Mouse (Mus musculus): ENCODE results near the gene Usp31.

DNA sequence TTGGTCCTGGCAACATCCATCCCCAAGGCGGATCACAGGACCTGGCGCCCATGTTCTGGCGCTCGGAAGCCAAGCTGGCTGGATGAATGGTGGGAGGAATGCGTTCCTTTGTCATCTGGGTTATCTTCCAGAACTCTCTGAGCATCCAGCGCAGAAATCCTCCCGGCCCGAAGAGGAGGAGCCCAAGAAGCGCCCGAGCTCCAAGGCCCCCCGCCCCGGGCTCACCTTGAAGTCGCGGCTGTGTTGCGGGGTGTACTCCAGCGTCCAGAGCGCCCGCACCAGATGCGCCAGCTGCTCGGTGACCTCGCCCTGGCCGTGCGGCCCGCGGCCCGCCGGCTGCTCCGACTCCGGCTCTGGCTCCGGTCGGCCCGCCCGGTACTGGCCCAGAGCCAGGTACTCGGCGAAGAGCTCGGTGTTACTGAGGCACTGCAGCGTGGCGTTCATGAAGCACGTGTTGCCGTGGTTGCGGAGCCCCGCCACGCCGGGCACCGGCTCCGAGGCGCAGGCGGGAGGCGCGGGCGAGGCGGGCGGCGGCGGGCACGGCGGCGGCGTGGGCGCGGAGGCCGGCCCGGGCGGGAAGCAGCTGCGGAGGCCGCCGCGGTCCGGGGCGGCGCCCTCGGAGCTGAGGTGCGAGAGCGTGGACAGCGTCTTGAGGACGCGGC is 511 bp downstream of the Usp31 start:
- TF ChIP-seq CTCF (IDR thresholded peaks at IDR 0.05; ENCODE audit: borderline replicate concordance, extremely low read depth, insufficient read depth, insufficient read length), result no peak
- no peak for TF ChIP-seq POLR2A (IDR thresholded peaks at IDR 0.05; ENCODE audit: borderline replicate concordance, extremely low read depth, insufficient read depth, insufficient read length, poor library complexity, severe bottlenecking)

Data from brain, embryonic 14.5 days (tissue).